Mouse (Mus musculus) c-Kit-negative CD71-positive TER-119-positive erythroid progenitor cells, embryonic 14.5 days (primary cell): ENCODE data around the gene Shh.

Source experiments
- DNase-seq: peaks from one replicate; pipeline ENCODE4 v3.0.0-alpha.2; 2013; ENCODE audit warnings: low read depth, low spot score

The Shh gene

DNA sequence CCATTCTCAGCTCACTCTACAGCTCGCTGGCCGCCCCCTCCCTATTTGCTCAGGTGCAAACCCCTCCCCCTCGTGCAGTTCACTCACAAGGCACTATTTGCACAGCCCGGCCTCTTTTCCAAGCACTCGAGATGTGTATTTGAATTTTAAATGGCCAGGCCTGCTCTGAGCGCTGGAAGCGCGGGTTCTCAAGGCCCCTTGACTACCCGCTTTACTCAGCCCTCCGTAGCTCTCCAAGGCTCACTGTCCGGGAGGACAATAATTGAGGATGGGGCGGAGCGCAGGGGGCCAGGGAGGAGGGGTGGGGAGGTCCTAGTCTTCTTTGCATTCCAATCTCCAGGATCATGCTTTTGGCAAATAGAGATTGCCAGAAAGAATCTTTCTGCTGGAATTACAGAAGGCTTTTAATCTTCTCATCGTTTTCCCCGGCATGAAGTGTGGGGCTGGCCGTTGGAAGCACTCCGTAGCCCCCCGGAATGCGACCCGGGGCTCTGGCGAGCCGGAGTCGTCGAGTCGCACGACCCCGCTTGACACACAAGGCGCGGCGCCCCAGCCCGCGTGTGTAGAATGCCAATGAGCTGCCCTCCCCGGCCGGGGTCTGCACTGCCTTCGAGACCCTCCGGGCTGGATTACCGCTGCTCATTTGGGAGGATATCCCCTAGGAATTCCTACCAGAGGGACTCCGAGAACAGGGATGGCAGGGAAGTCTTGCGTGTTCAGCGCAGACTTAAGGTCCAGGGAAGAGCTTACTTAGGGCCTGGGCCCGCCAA, 7.4 kb downstream of the Shh start:
- DNase-seq: no peak

DNA sequence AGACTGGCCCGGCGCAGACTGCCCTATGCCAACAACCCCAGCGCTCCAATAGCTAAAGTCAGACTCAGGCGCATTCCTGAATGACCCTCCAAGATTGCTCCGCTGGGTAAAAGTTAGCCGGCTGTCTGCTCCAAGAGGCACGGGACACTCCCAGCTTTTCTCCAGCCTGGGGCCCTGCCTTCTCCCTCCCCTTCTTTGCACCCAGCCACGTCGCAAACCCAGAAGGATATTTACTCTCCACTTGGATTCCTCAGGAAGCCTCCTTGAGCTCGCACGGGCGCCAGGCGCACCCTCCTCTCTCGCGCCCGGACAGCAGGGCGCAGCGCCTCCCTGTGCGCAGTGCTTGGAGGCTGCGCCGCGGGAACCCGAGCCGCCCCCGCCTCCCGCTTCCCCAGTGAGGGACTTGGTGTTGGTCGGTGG, 8.2 kb downstream of the Shh start:
- no peak for DNase-seq

DNA sequence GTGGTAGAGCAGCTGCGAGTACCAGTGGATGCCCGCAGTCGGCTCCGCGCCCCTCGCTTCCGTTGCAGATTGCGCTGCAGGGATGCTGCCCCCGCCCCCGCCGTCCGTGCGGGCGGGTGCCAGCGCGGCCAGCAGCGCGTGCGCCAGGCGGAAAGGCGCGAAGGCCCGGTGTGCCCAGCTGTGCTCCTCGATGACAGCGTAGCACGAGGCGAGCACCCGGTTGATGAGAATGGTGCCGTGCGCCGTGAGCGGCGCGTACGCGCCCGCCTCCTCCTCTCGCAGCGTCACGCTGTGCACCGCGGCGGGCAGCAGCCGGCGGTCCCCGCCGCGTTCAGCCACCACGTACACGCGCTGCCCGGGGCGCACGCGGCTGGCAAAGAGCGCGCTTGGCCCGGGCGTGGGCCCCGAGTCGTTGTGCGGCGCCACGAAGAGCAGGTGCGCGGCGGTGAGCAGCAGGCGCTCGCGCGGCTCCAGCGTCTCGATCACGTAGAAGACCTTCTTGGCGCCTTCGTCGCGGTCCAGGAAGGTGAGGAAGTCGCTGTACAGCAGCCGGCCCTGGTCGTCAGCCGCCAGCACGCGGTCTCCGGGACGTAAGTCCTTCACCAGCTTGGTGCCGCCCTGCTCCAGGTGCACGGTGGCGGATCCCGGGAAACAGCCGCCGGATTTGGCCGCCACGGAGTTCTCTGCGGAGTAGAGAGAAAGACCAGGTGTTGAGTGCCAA, 9.0 kb downstream of the Shh start:
- no peak for DNase-seq

DNA sequence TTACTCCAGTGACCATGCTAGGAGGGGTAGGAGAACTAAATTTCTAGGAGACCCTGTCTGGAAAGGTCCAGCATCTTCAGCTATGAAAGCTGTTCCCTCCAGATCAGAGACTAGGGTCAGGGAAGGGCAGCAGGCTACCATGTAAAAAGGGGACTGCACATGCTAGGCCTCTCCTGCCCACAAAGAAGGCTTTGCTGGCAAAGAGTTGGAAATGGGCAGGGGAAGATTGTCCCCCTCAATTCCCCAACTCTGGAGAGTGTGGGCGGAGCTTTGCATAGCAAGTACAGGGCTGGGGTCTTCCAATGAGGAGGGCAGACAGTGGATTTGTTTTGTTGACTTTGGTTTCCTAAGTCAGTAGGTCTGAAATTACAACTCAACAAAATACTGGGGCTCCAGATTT, 10.7 kb downstream of the Shh start:
- DNase-seq: no peak

DNA sequence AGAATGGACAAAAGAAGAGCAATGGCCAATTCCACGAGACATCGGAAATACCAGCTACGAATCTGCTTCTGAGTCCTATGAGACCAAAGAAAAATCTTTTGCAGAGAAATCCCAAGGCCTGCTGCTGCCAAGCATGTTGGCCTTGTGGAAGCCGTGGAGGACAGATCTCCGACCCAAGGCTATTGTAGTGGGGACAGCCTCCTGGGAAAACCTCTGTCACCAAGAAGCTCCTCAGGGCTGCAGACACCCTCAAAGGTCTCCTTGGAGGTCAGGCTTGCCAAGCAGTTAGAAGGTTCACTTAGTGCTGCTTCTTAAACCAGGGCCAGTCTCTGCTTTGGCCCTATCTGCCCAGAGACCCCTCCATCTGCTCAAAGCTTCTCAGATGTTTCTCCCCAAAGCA, 11.3 kb downstream of the Shh start:
- DNase-seq: no peak

DNA sequence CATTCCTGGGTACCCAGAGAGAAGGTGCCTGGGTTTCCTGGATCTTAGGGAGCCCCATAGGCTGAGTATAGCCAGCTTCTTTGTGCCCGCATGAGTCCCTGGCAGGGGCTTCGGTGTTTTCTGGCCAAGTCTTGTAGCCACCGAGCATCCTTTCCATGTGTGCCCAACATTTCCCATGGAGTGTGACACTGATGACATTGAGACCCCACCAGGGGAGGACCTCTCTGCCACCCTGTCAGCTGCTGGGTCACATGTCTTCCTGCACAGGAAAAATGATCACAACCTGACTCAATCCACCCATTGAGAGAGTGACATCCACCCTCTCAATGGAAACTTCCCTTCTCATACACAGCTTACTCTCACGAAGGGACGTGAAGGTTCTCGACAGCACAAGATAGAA, 12.5 kb downstream of the Shh start:
- DNase-seq: no peak

DNA sequence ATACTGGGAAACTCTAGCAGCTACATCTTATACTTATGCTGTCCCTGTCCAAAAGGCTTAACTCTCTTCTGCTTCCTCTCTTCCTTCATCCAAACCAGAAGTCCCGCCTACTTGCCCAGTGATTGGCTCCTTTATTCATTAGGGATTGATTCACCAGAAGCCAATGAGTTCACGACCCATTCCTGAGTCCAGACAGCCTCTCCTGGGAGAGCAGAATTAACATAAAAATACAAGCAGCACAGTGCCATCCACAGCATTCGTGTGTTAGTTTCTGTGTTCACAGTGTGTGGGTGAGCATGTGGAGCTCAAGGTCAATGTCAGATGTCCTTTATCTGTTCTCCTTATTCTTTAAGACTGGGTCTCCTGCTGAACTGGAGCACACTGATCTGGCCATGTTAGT, 13.5 kb downstream of the Shh start:
- no peak for DNase-seq

DNA sequence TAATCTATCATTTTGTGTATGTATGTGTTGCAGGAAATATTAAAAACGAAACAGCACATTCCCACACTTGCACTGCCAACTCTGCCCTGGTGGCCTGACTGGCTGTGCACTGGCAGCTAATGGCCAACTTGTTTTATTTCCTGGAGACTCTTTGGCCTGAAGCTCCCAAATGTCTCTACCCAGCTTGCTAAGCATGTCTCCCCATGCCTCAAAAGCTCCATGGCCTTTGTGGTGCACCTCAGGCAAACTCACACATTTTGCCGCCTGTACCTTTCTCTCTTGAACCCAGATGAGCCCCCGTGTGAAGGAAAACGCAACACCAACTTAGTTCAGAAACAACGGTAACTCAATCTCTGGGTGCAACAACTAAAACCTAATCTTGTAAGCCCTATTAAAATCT, 14.0 kb downstream of the Shh start:
- DNase-seq: no peak

DNA sequence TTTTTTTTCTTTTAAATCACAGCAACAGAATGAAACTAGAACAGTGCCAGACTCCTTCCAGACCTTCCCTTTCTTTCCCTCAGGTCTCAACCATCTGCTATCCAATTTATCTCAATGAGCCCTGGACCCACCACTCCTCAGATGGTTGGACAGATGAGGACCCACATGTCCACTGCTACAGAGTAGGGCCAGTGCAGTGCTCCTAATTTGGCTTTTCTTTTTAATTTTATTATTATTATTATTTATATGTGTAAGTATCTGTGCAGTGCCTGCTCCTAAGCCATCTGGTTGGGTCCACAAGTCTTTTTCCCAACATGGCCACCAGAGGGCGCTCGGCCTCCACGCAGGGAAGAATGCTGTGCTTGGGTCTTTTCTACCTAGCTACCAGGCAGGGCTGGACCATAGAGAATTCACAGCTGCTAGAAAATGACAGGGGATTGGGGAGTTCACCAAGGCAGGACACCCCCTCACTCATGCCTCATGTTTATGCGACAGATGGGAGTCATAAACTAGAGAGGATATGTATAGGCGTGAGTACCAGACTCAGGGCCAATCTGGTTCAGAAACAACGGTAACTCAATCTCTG, 15.9 kb downstream of the Shh start:
- DNase-seq: peak; percentile 35

DNA sequence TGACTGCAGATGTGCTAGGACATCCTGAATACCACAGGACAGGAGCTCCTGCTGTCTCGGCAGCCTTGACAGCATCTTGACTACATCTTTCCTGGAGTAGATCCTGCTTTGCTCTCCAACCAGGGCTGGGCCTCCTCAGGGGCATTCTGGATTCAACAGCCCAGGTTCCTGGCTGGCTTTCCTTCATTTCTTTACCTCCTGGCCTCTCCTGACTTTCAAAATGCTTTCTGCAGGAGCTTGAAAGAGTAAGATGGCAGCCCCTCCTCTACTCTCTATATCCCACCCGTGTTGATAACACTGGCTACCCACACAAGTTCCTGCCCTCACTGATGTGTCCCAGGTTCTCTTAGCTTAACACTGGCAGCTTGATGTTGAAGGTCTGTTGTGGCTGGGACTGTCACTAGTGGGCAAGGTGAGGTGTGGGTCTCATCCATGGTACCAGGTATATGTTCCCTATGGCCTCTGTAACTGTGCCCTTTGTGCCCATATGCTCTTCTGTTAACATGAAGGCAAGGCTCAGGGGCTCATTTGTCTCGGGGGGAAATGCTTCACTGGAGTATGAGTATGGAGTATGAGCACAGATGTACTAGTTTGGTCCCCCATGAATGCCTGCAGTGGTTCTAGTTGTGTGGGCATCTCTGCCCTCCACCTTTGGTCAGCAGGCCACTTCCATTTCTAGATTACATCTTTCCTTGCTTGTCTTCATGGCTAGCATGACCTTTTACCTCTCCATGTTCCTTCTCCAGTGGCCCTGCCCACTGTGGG, 16.7 kb downstream of the Shh start:
- DNase-seq: no peak

DNA sequence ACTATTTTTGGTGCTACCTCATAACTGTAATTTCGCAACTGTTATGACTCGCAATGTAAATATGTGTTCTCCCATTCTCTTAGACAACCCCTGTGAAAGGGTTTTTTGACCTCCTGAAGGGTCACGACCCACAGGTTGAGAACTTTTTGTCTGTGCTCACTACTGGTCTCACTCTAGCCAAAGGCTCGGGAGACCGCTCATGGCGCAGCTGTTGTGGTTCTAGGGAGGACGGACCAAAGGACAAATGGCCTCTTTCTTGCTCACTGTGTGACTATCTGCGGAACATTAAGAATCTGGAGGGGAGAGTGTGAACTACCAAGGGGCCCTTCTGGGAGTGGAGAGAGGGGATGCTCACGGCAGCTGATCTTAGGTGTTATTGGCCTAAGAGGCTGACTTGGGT, 41.1 kb downstream of the Shh start:
- no peak for DNase-seq

DNA sequence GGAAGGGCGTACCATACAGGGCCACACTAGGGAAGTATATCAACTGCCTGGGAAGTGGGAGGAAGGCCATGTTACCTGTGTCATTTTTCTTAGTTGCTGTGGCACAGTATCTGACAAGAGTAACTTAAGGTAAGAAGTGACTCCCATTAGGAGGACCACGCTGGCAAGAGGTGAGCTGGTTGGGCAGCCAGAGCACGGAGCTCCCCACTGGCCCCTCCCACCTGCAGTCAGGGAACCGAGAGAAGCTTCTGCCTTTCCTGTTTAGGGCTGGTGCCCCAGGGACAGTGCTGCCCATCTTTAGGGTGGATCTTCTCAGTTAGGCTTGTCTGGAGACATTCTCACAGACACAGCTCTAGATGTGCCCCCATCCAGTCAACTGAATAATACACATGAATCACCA, 43.3 kb downstream of the Shh start:
- no peak for DNase-seq

DNA sequence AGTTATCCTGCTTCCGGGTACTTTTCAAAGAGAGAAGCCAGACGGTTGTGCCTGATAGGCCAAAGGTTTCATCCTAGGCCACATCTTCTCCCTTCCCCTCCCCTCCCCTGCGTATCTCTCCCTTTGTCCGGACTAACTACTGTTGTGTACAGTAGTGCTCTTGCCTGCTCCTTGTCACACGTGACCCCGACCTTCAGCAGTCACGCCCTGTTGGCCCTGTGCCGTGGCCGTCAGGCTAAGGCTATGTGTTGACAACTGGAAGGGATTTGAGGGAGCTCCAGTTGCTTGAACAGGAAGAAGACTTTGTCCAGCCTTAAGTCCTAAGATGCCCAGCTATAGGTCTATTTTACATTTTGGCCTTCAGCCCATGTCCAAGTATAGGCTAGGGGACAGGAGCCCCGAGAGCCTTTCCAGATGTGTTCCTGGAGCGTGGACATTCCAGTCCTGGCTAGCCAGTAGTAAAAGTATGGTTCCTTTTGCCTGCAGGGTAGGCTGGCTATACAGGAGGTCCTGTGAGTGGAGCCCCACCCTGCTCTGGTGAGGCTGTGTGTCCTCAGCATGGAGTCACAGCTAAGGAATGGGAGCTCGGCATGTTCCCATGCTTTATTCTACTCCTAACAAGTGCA, 47.3 kb downstream of the Shh start:
- no peak for DNase-seq

DNA sequence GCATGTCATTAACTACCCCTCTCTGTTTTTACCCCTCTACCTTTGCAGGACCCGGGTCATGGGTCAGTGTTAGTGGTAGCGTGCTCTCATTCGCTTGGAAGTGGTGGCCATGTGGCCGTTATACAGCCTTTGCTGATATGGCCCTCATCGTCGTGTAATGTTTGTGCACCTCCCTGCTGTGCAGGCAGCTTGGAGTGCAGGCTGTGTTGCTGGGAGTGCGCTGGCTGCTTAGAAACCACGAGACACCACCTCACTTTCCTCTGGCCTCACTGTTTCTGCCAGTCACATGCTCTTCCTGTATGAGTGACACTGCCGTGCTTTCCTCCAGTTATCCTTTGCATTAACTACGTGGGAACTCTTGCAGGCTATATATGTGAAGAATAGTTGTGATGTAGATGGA, 48.3 kb downstream of the Shh start:
- DNase-seq: no peak

DNA sequence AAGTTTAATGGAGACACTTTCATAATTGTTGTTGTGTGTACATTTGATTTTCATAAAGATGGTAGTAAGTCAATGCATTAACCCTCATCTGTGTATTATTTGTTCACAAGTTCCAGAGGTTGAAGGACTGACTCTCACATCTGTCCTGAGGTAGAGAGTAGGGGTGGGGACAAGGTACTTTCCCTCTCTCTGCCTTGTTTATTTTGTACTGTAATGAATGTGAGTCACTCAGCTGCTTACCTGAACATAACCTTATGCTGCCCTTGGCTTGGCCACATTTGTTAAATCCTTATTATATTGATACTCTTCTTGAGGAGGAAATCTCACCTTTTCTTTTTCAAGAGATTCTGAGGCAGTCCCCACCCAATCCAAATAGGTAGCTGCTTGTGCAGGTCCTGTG, 51.0 kb downstream of the Shh start:
- DNase-seq: no peak

DNA sequence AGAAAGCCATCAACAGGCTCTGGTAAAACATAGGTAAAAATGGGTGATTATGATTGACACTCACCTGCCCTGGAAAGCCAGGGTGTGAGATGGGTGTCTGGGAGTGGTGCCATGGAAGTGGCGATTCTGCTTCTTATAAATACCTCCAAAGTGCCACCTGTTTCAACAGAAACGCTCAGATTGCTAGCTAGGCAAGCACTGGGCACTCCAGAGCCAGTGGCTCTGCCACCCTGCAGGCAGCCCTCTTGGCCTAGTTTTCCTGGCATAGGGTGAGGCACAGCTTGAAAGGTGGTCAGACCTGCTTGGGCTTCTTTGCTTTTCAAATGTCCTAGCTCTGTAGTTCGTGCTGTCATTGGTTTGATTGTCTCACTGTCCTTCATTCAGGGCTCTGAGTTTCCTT, 53.0 kb downstream of the Shh start:
- DNase-seq: no peak

DNA sequence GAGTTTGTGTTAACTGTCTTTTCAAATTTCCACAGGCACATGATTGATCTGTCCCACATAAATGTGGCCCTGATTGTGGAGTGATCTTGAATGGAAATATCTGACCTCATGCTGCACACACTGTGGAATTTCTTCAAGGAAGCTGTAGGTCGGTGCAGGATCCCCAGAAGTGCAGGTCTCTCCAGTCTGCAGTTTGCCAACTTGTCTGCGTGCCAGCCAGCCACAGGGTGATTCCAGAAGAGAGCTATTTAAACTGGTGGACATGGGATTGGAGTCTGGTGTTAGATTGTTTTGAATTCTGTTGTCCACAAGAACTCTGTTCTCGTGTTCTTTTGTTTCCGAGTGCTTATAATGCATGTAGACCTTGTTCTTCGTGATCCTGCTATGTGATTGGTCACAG, 53.5 kb downstream of the Shh start:
- no peak for DNase-seq

DNA sequence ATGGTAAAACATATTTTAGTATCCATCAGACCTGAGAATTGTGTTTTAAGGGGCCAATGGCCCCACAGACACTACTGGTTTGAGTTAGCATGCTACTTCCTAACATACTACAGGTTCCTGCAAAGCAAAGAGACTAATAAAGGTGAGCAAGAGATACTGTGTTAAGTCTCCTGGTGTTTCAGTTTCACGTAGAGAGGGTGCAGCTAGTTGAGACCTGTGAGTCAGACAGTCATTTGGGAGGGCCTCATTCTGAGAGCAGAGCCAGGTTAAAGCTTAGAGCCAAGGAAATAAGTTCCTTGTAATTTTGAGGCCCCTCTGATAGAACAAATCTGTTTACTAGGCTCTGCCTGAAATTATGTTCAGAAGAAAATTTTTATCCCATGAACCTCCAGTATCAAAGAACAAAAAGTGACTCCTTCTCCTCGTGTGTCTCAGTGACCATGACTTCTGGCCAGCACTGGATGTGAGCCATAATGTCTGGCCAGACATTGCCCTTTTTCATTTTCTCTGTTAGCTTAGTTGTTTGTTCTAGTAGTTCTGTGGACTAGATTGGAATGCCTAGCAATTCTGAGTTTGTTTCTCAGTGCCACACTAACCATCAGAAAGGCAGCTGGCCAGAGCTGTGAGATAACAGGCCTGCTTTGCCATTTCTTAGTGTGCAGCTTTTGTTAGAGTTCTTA, 54.9 kb downstream of the Shh start:
- DNase-seq: no peak
